Mouse (Mus musculus): ENCODE results near the gene Tet2.

Tet2 gene

GRCm38 (mm10) chr3:133462059-133462458 is 82.9 kb downstream of the Tet2 start:
- no peak for DNase-seq (ENCODE audit: low read depth, low spot score)

DNA sequence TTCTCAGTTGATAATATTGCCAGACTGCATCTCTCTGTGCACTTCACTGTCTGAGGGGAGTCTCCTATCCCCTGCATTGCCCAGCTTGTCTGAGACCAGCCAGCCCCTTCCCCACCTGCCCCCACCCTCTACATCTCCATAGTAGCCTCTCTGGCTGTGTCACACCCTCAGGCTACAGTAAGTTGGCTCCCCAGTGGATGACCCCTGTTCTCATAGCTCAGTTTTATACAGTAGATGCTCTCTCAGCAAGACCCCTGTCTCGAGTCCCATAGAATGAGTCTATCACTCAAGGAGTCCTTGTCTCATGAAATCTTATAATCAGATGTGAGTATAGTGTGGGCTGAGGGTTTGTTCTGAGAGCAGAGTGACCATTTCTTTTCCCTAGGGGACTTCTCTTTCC is 85.8 kb downstream of the Tet2 start:
- no peak for DNase-seq (ENCODE audit: low read depth, low spot score)

DNA sequence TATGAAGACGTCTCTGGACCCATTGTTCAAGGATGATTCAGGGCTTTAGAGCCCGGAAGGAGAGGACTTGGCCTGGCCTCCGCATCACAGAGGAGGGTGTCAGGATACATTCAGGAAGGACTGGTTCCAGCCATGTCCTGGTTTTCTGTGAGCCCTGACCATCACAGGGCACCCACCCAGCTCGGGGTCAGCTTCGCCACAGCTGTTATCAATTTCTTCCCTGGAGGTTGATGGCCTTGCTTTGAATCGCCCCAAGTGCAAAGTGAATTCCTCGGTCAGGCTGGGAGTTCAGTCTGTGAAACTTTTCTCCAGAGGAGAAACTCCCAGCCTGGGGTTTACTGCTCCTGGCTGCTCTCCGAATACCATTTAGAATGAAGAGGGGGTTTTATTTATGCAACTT is 91.0 kb downstream of the Tet2 start:
- no peak for DNase-seq (ENCODE audit: low read depth, low spot score)

- DNase-seq (ENCODE audit: low read depth, low spot score): no peak
Observed at GRCm38 (mm10) chr3:133436919-133437320, 108.0 kb downstream of the Tet2 start.

DNA sequence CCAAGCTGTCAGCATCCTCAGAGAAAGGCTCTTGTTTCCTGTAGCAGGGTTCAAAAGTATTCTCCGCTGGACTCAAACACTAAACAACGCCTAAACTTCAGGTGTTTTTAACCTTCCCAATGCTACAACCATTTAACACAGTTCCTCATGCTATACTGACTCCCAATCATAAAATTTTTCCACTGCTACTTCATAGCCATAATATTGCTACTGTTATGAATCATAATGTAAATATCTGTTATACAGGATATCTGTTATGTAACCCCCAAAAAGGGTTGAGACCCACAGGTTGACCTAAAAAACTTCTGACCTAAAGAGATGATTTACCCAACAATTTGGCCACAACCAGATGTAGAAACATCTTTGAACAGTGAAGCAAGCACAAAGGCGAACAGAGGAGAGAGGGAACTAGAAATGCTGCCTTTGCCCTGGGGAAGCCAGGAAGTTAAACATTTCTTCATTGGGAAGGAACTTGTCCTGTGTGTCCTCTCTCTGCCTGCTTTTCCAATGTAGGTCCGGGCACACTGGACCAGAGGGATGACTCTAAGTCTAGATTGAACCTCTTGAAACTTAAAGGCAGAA is 108.6 kb downstream of the Tet2 start:
- no peak for DNase-seq (ENCODE audit: low read depth, low spot score)

- DNase-seq (ENCODE audit: low read depth, low spot score): no peak
Observed at GRCm38 (mm10) chr3:133435774-133436148, 109.2 kb downstream of the Tet2 start.

- DNase-seq (ENCODE audit: low read depth, low spot score): no peak
Observed at GRCm38 (mm10) chr3:133435141-133435773, 109.7 kb downstream of the Tet2 start.

DNA sequence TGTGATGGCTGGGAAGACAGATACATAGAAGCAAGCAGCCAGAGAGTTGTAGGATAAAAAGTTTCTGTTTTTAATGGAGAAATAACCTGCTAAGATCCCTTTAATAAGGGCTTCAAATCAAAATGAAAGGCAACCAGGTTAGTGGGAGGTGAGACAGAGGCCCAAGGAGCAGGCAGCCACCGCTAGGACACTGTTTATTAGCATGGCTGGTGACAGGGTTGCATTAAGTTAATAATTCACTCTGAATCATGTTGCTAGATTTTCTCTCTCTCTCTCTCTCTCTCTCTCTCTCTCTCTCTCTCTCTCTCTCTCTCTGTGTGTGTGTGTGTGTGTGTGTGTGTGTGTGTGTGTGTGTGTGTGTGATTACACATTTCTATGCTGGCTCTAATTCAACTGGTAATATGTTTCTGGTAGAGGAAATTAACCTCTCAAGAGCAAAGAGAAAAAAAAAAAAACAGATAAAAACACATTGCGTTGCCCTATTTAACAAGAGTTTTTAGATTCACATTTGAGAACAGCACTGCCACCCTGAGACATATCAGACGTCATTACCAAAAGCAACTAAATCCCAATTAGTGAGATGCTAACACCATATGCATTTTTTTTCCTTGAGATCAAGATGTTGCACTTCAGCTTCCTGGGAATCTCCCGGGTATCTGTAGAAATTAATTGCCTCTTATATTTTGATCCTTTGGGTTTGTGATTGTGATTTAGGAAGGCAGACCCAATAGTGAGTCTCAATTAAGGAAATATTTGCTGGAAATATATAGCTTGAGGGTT is 115.4 kb downstream of the Tet2 start:
- no peak for DNase-seq (ENCODE audit: low read depth, low spot score)

- no peak for DNase-seq (ENCODE audit: low read depth, low spot score)
Observed at GRCm38 (mm10) chr3:133428003-133428402, 116.9 kb downstream of the Tet2 start.

GRCm38 (mm10) chr3:133423073-133423472 is 121.9 kb downstream of the Tet2 start:
- DNase-seq (ENCODE audit: low read depth, low spot score): no peak

DNA sequence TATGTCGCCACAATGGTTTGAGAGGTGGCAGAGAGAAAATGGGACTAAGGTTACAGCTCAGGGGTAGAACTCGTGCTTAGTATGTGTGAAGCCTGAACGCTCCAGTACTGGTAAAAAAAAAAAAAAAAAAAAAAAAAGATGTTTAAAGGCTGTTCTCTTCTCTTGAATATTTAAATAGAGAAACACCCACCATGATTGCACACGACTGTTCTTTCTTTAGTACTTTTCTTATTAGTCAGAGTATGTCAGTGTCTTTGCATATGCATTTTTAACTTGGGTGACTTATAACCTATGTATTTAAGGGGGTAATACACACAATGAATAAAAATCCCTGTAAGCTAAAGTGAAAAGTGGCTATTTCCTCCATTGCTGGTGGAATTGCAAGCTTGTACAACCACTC is 130.2 kb downstream of the Tet2 start:
- no peak for DNase-seq (ENCODE audit: low read depth, low spot score)

Data from ES-CJ7 (cell line).